9 mouse cellular contexts compared by ENCODE assay signal in genomic region chr10:128210954-128211353, GRCm38 (mm10). TPM values are rescaled to one million over a fixed set of nuclear protein-coding genes. Genes with fewer than 3 reads are reported as not detected.
DNase-seq lines count a peak whose midpoint lies in the region; ATAC-seq and TF ChIP-seq lines count a peak whose summit lies in the region.
"Had no signal": no experiment of that assay in that cellular context is flagged by ENCODE, and none has a peak within 500 bp of the region (broad histone marks: within the 10 kb centered on the region; RNA-seq: fewer than 3 reads in every experiment).

No protein-coding gene starts in this region.

- H3K9ac ChIP-seq in heart, postnatal 0 days (replicated peaks; ENCODE audit: low read depth, low read length) = peak overlapping the region; percentile 61

- H3K4me1 ChIP-seq in cerebellum, adult 2 months (ENCODE audit: control insufficient read depth, insufficient read depth, low read length) = peaks cover 2% of the 10 kb centered on the region; the same call in 1 of the 2 replicates
- H3K4me1 ChIP-seq in thymus, adult 2 months (replicated peaks; ENCODE audit: control insufficient read depth, insufficient read depth, low read length) = peaks cover 11% of the 10 kb centered on the region
- H3K4me1 ChIP-seq in heart, postnatal 0 days (ENCODE audit: control insufficient read depth, insufficient read depth) = peaks cover 10% of the 10 kb centered on the region
- H3K4me1 ChIP-seq in olfactory bulb, adult 2 months (ENCODE audit: control insufficient read depth, insufficient read depth, low read length) = peaks cover 9% of the 10 kb centered on the region

- no peak for TF ChIP-seq POLR2A in cerebellum, adult 2 months (IDR thresholded peaks at IDR 0.05; ENCODE audit: borderline replicate concordance, insufficient read depth, low read length)
- no peak for TF ChIP-seq POLR2A in thymus, adult 2 months (IDR thresholded peaks at IDR 0.05; ENCODE audit: control insufficient read depth, extremely low read depth, insufficient read depth, low read length, poor library complexity)
- TF ChIP-seq POLR2A in olfactory bulb, adult 2 months (IDR thresholded peaks at IDR 0.05; ENCODE audit: insufficient read depth, low read depth, low read length) = no peak

- H3K27ac ChIP-seq in cerebellum, adult 2 months (ENCODE audit: insufficient read depth, low read length) = no peak overlapping the region
- no peak overlapping the region for H3K27ac ChIP-seq in thymus, adult 2 months (ENCODE audit: control insufficient read depth, insufficient read depth, low read length)
- H3K27ac ChIP-seq in heart, postnatal 0 days (ENCODE audit: low read depth) = peak overlapping the region; percentile 37; the same call in 1 of the 2 replicates
- H3K27ac ChIP-seq in olfactory bulb, adult 2 months (ENCODE audit: insufficient read depth, low read depth, low read length) = no peak overlapping the region

- peak overlapping the region; percentile 86 for H3K4me2 ChIP-seq in heart, postnatal 0 days (ENCODE audit: low read depth, low read length)

- H3K27me3 ChIP-seq in cerebellum, adult 2 months (ENCODE audit: control insufficient read depth, insufficient read depth, low read length) = no peaks in the 10 kb centered on the region
- no peaks in the 10 kb centered on the region for H3K27me3 ChIP-seq in thymus, adult 2 months (ENCODE audit: control insufficient read depth, insufficient read depth, low read length)
- H3K27me3 ChIP-seq in heart, postnatal 0 days (ENCODE audit: control insufficient read depth, insufficient read depth, low read length) = no peaks in the 10 kb centered on the region

- no peaks in the 10 kb centered on the region for H3K36me3 ChIP-seq in thymus, adult 2 months (ENCODE audit: control insufficient read depth, insufficient read depth, low read length)
- H3K36me3 ChIP-seq in heart, postnatal 0 days (replicated peaks; ENCODE audit: control insufficient read depth, insufficient read depth, low read length) = 0 out of 2 replicates have a peak, but pooled peaks cover 3% of the 10 kb centered on the region

- ATAC-seq in heart, postnatal 0 days (ENCODE audit: insufficient read depth, low read depth) = no peak

- no peak for TF ChIP-seq EP300 in heart, postnatal 0 days (IDR thresholded peaks at IDR 0.05; ENCODE audit: low read depth)

- no peak for TF ChIP-seq CTCF in cerebellum, adult 2 months (IDR thresholded peaks at IDR 0.05; ENCODE audit: borderline replicate concordance, insufficient read depth, low read depth, low read length)
- TF ChIP-seq CTCF in thymus, adult 2 months (IDR thresholded peaks at IDR 0.05; ENCODE audit: borderline replicate concordance, control insufficient read depth, extremely low read depth, insufficient read depth, low read length, poor library complexity) = no peak
- TF ChIP-seq CTCF in heart, postnatal 0 days (IDR thresholded peaks at IDR 0.05; ENCODE audit: low read depth) = no peak
- TF ChIP-seq CTCF in olfactory bulb, adult 2 months (IDR thresholded peaks at IDR 0.05; ENCODE audit: insufficient read depth, low read depth, low read length) = no peak

- DNase-seq in cerebellum, adult 2 months = peak; percentile 28 to 38
- no peak for DNase-seq in cerebellum, adult 11-12 months
- peak; percentile 18 for DNase-seq in thymus, adult 2 months
- no peak for DNase-seq in thymus, postnatal 10 days (ENCODE audit: low spot score in 2 of 2)
- no peak for DNase-seq in heart, postnatal 0 days (ENCODE audit: low spot score)
- peak; percentile 18 for DNase-seq in liver
- no peak for DNase-seq in left cerebral cortex, postnatal 4 days

- intact Hi-C loops in left cerebral cortex, postnatal 4 days (cut with DNase I) = loop anchor here (10.0 kb wide), 1 partner anchor 74 kb away; no protein-coding TSS in a partner anchor

- H3K9me3 ChIP-seq in heart, postnatal 0 days (replicated peaks; ENCODE audit: control insufficient read depth, low read length) = no peaks in the 10 kb centered on the region

- 7% methylated on average over 14 of the region's 14 CpGs for WGBS in cerebellum, adult 2 months
- WGBS in thymus, adult 2 months = 21% methylated on average over 14 of the region's 14 CpGs
- WGBS in heart, postnatal 0 days = 14% methylated on average over 14 of the region's 14 CpGs
- WGBS in olfactory bulb, adult 2 months = 15% methylated on average over 14 of the region's 14 CpGs

- peak overlapping the region; percentile 86 for H3K4me3 ChIP-seq in cerebellum, adult 2 months (replicated peaks; ENCODE audit: insufficient read depth, low read depth, low read length)
- H3K4me3 ChIP-seq in thymus, adult 2 months (ENCODE audit: control insufficient read depth, insufficient read depth, low read length) = peak overlapping the region; percentile 68
- peak overlapping the region; percentile 63 for H3K4me3 ChIP-seq in heart, postnatal 0 days (ENCODE audit: low read depth, low read length)
- peak overlapping the region; percentile 62 for H3K4me3 ChIP-seq in olfactory bulb, adult 2 months (ENCODE audit: insufficient read depth, low read depth, low read length)

RNA-seq across cellular contexts. Expression of gene Spryd4, which starts 0.7 kb away (rescaled TPM):
- polyA plus RNA-seq in cerebellum, adult 2 months (2012; rRNA removed) = 13.5 and 15.6 TPM in 2 replicates
- 9.8 and 10.9 TPM in 2 replicates for polyA plus RNA-seq in thymus, adult 2 months (2012; rRNA removed)
- total RNA-seq in heart, postnatal 0 days (2014; rRNA removed; ENCODE audit: low replicate concordance) = 83.9 and 93.1 TPM in 2 replicates
- polyA plus RNA-seq in heart, postnatal 0 days (2015; fragmentation: Nextera tagmentation; extraction: Ambion mirVana) = 45.8 and 50.1 TPM in 2 replicates
- polyA plus RNA-seq in olfactory bulb, adult 2 months (2012; ENCODE audit: insufficient read depth, insufficient read length, low replicate concordance, missing spikeins) = not detected in 2 replicates
- 10 to 100 TPM; 14.5 to 16.3 TPM for total RNA-seq in left cerebral cortex, postnatal 4 days (2021)

RNA-seq across cellular contexts. Expression of gene Mip, which starts 14.7 kb away (rescaled TPM):
- not detected in 2 replicates for polyA plus RNA-seq in cerebellum, adult 2 months (2012; rRNA removed)
- 0.19 and 0.24 TPM in 2 replicates for polyA plus RNA-seq in thymus, adult 2 months (2012; rRNA removed)
- not detected in 2 replicates for total RNA-seq in heart, postnatal 0 days (2014; rRNA removed; ENCODE audit: low replicate concordance)
- polyA plus RNA-seq in heart, postnatal 0 days (2015; fragmentation: Nextera tagmentation; extraction: Ambion mirVana) = not detected in 2 replicates
- polyA plus RNA-seq in olfactory bulb, adult 2 months (2012; ENCODE audit: insufficient read depth, insufficient read length, low replicate concordance, missing spikeins) = not detected in 2 replicates
- not detected for total RNA-seq in left cerebral cortex, postnatal 4 days (2021)
- total RNA-seq: left cerebral cortex, postnatal 36 days had no signal

RNA-seq across cellular contexts. Expression of gene Gls2, which starts 16.7 kb away (rescaled TPM):
- polyA plus RNA-seq in cerebellum, adult 2 months (2012; rRNA removed) = 68.3 and 77.7 TPM in 2 replicates
- polyA plus RNA-seq in thymus, adult 2 months (2012; rRNA removed) = 1.2 and 6.6 TPM in 2 replicates
- total RNA-seq in heart, postnatal 0 days (2014; rRNA removed; ENCODE audit: low replicate concordance) = not detected in 2 replicates
- 0.14 and 0.33 TPM in 2 replicates for polyA plus RNA-seq in heart, postnatal 0 days (2015; fragmentation: Nextera tagmentation; extraction: Ambion mirVana)
- not detected in 2 replicates for polyA plus RNA-seq in olfactory bulb, adult 2 months (2012; ENCODE audit: insufficient read depth, insufficient read length, low replicate concordance, missing spikeins)
- 1 to 10 TPM; 5.9 to 7.9 TPM for total RNA-seq in left cerebral cortex, postnatal 4 days (2021)

RNA-seq across cellular contexts. Expression of gene Timeless, which starts 20.9 kb away (rescaled TPM):
- 6.3 and 6.6 TPM in 2 replicates for polyA plus RNA-seq in cerebellum, adult 2 months (2012; rRNA removed)
- 21.3 and 29.3 TPM in 2 replicates for polyA plus RNA-seq in thymus, adult 2 months (2012; rRNA removed)
- total RNA-seq in heart, postnatal 0 days (2014; rRNA removed; ENCODE audit: low replicate concordance) = 7.9 and 15.2 TPM in 2 replicates
- polyA plus RNA-seq in heart, postnatal 0 days (2015; fragmentation: Nextera tagmentation; extraction: Ambion mirVana) = 10.5 and 11.1 TPM in 2 replicates
- not detected in 2 replicates for polyA plus RNA-seq in olfactory bulb, adult 2 months (2012; ENCODE audit: insufficient read depth, insufficient read length, low replicate concordance, missing spikeins)
- 10 to 100 TPM; 11.1 to 14.7 TPM for total RNA-seq in left cerebral cortex, postnatal 4 days (2021)

RNA-seq across cellular contexts. Expression of gene Rbms2, which starts 30.9 kb away (rescaled TPM):
- polyA plus RNA-seq in cerebellum, adult 2 months (2012; rRNA removed) = 23.5 and 23.7 TPM in 2 replicates
- 65.3 and 76.2 TPM in 2 replicates for polyA plus RNA-seq in thymus, adult 2 months (2012; rRNA removed)
- total RNA-seq in heart, postnatal 0 days (2014; rRNA removed; ENCODE audit: low replicate concordance) = 41.9 and 59.4 TPM in 2 replicates
- polyA plus RNA-seq in heart, postnatal 0 days (2015; fragmentation: Nextera tagmentation; extraction: Ambion mirVana) = 29.0 and 29.9 TPM in 2 replicates
- not detected in 2 replicates for polyA plus RNA-seq in olfactory bulb, adult 2 months (2012; ENCODE audit: insufficient read depth, insufficient read length, low replicate concordance, missing spikeins)
- 10 to 100 TPM; 12.7 to 13.0 TPM for total RNA-seq in left cerebral cortex, postnatal 4 days (2021)

Comparison
In these comparisons a context has a peak if more than half of its experiments do, and no peak if none do; other contexts are left out.
1. DNase-seq: peak in cerebellum, adult 2 months (2 of 2), thymus, adult 2 months (single experiment) and liver (single experiment); none in cerebellum, adult 11-12 months (single experiment), thymus, postnatal 10 days (0 of 2), heart, postnatal 0 days (single experiment) and left cerebral cortex, postnatal 4 days (single experiment).
2. Peak in every context shown above with its lines, with median percentiles within 50 percentile points of each other: H3K4me3 ChIP-seq.